Mouse (Mus musculus) granulocyte monocyte progenitor cell, adult 5-6 weeks (primary cell): Measurements from ENCODE around the gene Ap5s1. TPM values are rescaled to one million over a fixed set of nuclear protein-coding genes. Genes with fewer than 3 reads are reported as not detected.

Experiments used
- ATAC-seq: replicated peaks from 2 replicates; pipeline ENCODE4 v1.8.0; 2016; ENCODE audit warnings: mild to moderate bottlenecking, moderate TSS enrichment, inconsistent platforms; ENCODE audit not compliant: poor library complexity, severe bottlenecking
- total RNA-seq, 2 experiments: library from RNA; stranded (forward) in 1 of 2; stranded (reverse) in 1 of 2; fragments of 200-712, 200-1000 nt in 1 of 2; fragments of >200 nt in 1 of 2; fragmentation: Nextera tagmentation in 1 of 2; gene quantifications; 2 replicates each; pipeline ENCODE4 v1.2.3; 2014 to 2017

Gene Ap5s1
- total RNA-seq, 2 experiments from 2014 or later = 1.0 to 5.7 TPM

GRCm38 (mm10) chr2:131186771-131187601 lies 19.9 kb upstream of the Ap5s1 start, which contains the start of the genes Cdc25b and Spef1:
TSS of gene Cdc25b (plus strand) at chr2:131186949.
TSS of gene Spef1 (minus strand) at chr2:131187282.
- peak; percentile 95 for ATAC-seq

DNA sequence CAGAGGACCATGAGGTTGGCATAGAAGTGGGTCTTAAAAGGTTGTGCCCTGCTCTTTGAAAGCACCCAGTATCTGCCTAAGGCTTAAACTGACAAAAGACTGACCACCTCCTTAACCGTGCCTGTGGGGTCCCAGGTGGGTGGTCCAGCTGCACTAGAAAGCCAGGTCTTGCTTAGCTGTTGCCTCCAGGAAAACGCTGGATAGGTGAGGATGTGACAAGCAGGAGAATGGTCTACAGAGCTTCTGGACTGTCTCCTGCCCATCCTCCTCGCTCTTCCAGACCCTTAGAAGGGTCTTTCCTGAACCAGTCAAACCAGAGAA lies 19.3 kb upstream of the Ap5s1 start:
- ATAC-seq = no peak

DNA sequence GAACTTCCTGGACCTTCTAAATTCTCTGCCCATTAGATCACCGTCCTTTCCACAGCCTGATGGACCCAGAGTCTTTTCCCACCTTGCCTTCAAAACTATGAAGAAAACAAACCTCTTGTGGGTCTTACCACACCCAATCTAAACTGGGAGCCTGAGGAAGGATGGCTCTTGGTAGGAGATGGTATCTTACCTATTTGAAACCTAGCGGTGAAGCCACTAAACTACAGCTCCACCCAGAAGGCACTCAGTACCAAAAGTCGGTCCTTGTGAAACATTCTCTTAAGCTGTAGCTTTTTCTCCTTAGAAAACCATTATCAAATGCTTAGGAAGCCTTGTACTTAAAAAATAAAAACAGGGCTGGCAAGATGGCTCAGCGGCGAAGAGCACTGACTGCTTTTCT lies 18.6 kb upstream of the Ap5s1 start:
- ATAC-seq = no peak

GRCm38 (mm10) chr2:131189521-131190309 lies 17.2 kb upstream of the Ap5s1 start:
- ATAC-seq = no peak

GRCm38 (mm10) chr2:131190344-131191004 lies 16.4 kb upstream of the Ap5s1 start:
- no peak for ATAC-seq

DNA sequence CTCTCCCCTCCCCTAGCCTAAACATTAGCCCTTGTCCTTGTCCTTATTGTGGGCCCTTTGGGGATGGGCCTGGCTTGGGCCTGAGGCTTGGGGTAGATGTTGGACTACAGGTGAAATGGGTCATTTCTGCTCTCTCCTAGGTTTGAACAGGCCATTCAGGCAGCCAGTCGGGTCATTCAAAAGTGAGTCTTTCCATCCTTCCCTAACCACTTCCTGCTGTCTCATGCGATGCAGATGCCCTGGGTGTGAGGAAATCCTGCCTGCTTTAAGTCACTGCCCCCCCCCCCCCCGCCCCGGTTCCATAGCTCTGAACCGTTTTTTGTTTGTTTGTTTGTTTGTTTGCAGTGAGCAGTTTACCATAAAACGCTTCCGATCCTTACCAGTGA lies 15.9 kb upstream of the Ap5s1 start:
- ATAC-seq = no peak

GRCm38 (mm10) chr2:131196606-131197316 lies 10.1 kb upstream of the Ap5s1 start:
- peak; percentile 95 for ATAC-seq

- no peak for ATAC-seq
These were observed 6.2 kb upstream of the Ap5s1 start for GRCm38 (mm10) chr2:131200710-131201109.

- ATAC-seq = no peak
These were observed 5.6 kb upstream of the Ap5s1 start for GRCm38 (mm10) chr2:131201262-131201661.

DNA sequence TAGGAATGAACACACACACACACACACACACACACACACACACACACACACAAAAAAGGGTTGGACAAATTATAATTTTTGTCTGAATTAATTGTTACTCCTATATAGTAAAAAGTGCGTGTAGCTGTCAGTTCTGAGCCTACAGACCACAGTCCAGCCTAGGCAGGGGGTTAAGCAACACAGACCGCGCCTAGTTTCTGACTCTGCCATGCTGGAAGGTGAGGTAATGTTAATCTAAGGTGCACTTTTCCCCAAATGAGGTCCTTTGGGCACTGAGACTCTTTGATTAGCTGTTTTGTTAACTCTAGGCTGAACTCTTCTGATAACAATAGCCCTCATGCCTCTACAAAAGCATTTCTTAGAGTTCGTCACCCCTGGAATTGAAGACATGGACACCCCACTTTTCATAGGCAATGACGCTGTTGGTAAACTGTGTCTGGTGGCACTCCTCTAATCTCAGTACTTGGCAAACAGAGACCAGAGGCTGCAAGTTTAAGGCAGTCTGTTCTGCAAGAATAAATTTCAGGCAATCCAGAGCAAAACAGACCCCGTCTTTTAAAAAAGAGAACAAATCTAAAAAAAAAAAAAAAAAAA lies 3.0 kb upstream of the Ap5s1 start:
- ATAC-seq = no peak

GRCm38 (mm10) chr2:131204410-131204981 lies 2.4 kb upstream of the Ap5s1 start:
- peak; percentile 57 for ATAC-seq

DNA sequence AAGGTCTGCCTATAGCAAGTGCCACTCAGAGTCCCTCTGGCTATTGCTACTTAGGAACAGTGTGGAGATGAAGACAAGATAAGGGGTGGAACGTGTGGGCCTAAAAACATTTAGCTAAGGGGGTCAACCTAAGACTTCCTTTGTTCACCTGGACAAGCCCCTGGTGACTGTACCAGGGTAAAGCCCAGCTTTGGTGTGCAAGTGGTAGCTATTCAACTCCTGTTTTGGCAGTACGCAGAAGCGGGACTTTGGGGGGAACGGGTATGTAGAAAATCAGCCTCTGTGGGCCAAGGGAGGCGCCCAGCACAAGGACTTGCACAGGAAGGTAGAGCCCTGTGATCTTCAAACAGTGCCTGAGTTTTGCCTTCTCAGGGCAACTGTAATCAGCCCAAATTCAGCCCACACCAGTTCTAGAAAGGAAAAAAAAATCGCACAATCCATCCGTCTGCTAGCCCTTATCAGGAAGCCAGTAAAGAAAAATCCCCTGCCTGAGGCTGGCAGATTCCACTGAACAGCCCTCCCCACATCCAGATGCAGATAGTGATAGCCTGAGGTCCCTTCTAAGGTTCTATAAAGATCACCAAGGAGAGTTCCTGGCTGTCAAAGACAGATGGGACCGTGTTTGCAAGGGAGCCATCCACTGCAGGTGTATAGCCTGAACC lies 1.2 kb upstream of the Ap5s1 start:
- ATAC-seq = no peak

DNA sequence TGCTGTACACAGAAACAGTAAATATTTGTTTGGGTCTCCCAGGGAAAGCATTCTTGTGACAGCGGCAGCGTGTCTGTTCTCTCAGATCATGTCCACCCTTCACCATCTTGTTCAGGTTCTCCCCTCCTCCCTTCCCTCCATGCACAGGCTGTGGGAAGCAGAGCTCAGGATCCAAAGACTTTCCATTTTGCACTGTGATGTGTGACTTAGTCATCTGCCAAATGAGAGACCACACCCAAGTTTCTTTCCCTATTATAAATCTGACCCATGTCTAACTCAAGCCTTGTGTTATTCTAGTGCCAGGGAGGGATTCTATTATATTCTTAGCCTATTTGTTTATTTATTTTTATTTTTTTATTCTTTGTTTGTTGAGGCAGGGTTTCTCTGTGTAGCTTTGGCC lies 1.5 kb downstream of the Ap5s1 start:
- no peak for ATAC-seq

DNA sequence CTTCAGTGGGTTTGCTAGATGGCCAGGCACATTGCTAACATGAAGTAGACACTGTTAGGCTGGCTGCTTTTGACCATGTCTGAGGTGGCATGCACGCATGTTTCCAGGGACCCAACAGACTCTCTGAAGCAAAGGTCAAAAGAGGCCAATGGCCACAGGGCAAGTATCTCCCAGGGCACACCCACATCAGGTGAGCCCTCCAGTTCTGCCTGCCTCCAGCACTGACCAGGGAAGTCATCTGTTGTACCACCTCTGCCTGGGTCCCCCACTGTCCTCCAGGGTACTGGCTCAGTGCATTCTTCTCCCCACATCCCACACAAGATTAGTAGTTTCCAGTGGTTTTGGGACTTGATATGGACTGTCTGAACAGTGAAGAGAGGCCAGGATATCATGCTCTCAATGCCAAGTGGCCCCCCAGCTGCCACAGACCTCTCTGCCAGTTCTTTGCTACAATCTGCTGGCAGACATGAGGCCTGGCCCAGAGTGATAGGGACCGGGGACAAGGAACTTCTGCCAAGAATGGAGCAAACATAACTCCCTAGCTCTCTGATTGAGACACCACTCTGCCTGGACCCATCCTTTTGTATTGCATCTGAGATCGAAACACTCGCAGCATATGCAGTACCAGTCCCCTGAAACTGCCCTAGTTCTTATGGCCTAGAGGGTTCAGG lies 2.4 kb downstream of the Ap5s1 start:
- no peak for ATAC-seq

GRCm38 (mm10) chr2:131209969-131210792 lies 3.3 kb downstream of the Ap5s1 start:
- ATAC-seq = peak; percentile 91

DNA sequence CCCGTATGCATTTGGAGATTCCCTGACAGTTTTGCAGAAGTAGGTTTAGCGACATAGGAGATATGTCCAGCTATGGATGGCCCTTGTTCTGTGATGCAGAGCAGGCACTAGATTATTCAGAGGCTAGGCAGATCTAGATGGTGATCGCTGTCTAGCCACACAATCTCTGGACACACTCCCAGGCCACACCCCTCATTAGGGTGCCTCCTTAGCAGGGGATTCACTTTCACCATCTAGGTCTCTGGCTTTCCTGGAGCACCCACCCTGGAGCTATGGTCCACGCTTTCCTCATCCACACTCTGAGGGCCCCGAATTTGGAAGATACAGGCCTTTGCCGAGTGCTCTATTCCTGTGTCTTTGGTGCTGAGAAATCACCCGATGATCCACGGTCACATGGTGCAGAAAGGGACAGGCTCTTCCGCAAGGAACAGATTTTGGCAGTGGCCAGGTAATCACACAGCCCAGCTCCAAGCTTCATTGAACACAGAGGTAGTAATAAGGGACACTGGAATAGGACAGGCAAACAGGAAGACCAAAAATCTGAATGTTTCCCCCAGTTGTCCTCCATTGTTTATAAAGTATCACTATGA lies 4.2 kb downstream of the Ap5s1 start:
- peak; percentile 20 for ATAC-seq

GRCm38 (mm10) chr2:131213773-131214172 lies 6.9 kb downstream of the Ap5s1 start:
- no peak for ATAC-seq
